17 mouse cellular contexts compared by ENCODE assay signal in genomic region chr15:60845886-60846285, GRCm38 (mm10). TPM values are rescaled to one million over a fixed set of nuclear protein-coding genes. Genes with fewer than 3 reads are reported as not detected.
A peak's percentile ranks its signal among the peaks of the same experiment; 100 is the strongest.
DNase-seq lines count a peak whose midpoint lies in the region; ATAC-seq and TF ChIP-seq lines count a peak whose summit lies in the region.
"Had no signal": no experiment of that assay in that cellular context is flagged by ENCODE, and none has a peak within 500 bp of the region (broad histone marks: within the 10 kb centered on the region; RNA-seq: fewer than 3 reads in every experiment).

No protein-coding gene starts in this region.

- no peak overlapping the region for H3K4me2 ChIP-seq in forebrain, embryonic 11.5 days (ENCODE audit: low read depth, low read length, severe bottlenecking)
- no peak overlapping the region for H3K4me2 ChIP-seq in forebrain, embryonic 15.5 days (replicated peaks)
- no peak overlapping the region for H3K4me2 ChIP-seq in midbrain, embryonic 11.5 days
- no peak overlapping the region for H3K4me2 ChIP-seq in midbrain, postnatal 0 days (ENCODE audit: low read depth, low read length, poor library complexity, severe bottlenecking)
- H3K4me2 ChIP-seq in hindbrain, embryonic 13.5 days, result no peak overlapping the region
- H3K4me2 ChIP-seq: limb, embryonic 13.5 days; neural tube, embryonic 13.5 days had no signal

- peak; percentile 66; the same call in 1 of the 2 replicates for ATAC-seq in forebrain, embryonic 11.5 days (replicated peaks; ENCODE audit: low FRiP score)
- no peak for ATAC-seq in forebrain, embryonic 15.5 days (replicated peaks)
- peak; percentile 58; the same call in 1 of the 2 replicates for ATAC-seq in midbrain, embryonic 11.5 days (ENCODE audit: low FRiP score)
- no peak for ATAC-seq in midbrain, postnatal 0 days (ENCODE audit: low FRiP score)
- ATAC-seq in hindbrain, embryonic 13.5 days (ENCODE audit: low FRiP score), result peak; percentile 40

- no peaks in the 10 kb centered on the region for H3K27me3 ChIP-seq in forebrain, embryonic 11.5 days (ENCODE audit: control insufficient read depth, insufficient read depth, low read length)
- H3K27me3 ChIP-seq in forebrain, embryonic 15.5 days, result no peaks in the 10 kb centered on the region
- H3K27me3 ChIP-seq in midbrain, embryonic 11.5 days (ENCODE audit: control insufficient read depth, insufficient read depth, low read length), result no peaks in the 10 kb centered on the region
- no peaks in the 10 kb centered on the region for H3K27me3 ChIP-seq in midbrain, postnatal 0 days (ENCODE audit: insufficient read depth, low read length)
- 0 out of 2 replicates have a peak, but pooled peaks cover 2% of the 10 kb centered on the region for H3K27me3 ChIP-seq in hindbrain, embryonic 13.5 days
- no peaks in the 10 kb centered on the region for H3K27me3 ChIP-seq in limb, embryonic 10.5 days (ENCODE audit: low read depth, poor library complexity, severe bottlenecking)
- H3K27me3 ChIP-seq in kidney, adult 2 months (replicated peaks; ENCODE audit: control insufficient read depth, insufficient read depth, low read length), result no peaks in the 10 kb centered on the region
- H3K27me3 ChIP-seq: CH12.LX; neural tube, embryonic 13.5 days had no signal

- no peak overlapping the region for H3K4me3 ChIP-seq in forebrain, embryonic 11.5 days (ENCODE audit: low read depth, low read length)
- no peak overlapping the region for H3K4me3 ChIP-seq in forebrain, embryonic 15.5 days
- H3K4me3 ChIP-seq in midbrain, embryonic 11.5 days (ENCODE audit: low read depth, low read length), result no peak overlapping the region
- no peak overlapping the region for H3K4me3 ChIP-seq in midbrain, postnatal 0 days (ENCODE audit: low read depth, low read length)
- H3K4me3 ChIP-seq in hindbrain, embryonic 13.5 days, result no peak overlapping the region
- no peak overlapping the region for H3K4me3 ChIP-seq in limb, embryonic 10.5 days
- no peak overlapping the region for H3K4me3 ChIP-seq in kidney, adult 2 months (ENCODE audit: insufficient read depth, low read depth, low read length)
- H3K4me3 ChIP-seq: heart, adult 2 months; left cerebral cortex, adult 2 months; limb, embryonic 13.5 days; neural tube, embryonic 13.5 days had no signal

- H3K4me1 ChIP-seq in forebrain, embryonic 11.5 days (replicated peaks; ENCODE audit: control insufficient read depth, insufficient read depth, low read length), result peaks cover 4% of the 10 kb centered on the region; the same call in 1 of the 2 replicates
- H3K4me1 ChIP-seq in forebrain, embryonic 15.5 days, result 0 out of 2 replicates have a peak, but pooled peaks cover 6% of the 10 kb centered on the region
- peaks cover 5% of the 10 kb centered on the region; the same call in 1 of the 2 replicates for H3K4me1 ChIP-seq in midbrain, embryonic 11.5 days (ENCODE audit: control insufficient read depth, insufficient read depth, low read length)
- H3K4me1 ChIP-seq in midbrain, postnatal 0 days (ENCODE audit: insufficient read depth, low read length), result no peaks in the 10 kb centered on the region
- H3K4me1 ChIP-seq in hindbrain, embryonic 13.5 days (replicated peaks), result peaks cover 14% of the 10 kb centered on the region
- H3K4me1 ChIP-seq in limb, embryonic 10.5 days, result peaks cover 33% of the 10 kb centered on the region
- H3K4me1 ChIP-seq in kidney, adult 2 months (ENCODE audit: control insufficient read depth, insufficient read depth, low read length), result no peaks in the 10 kb centered on the region

- TF ChIP-seq CTCF in midbrain, postnatal 0 days (IDR thresholded peaks at IDR 0.05), result no peak
- no peak for TF ChIP-seq CTCF in kidney, adult 2 months (conservative IDR thresholded peaks at IDR 0.05; ENCODE audit: insufficient read depth, insufficient read length, low read depth, low read length)

- no peak for DNase-seq in forebrain, embryonic 11.5 days (ENCODE audit: low spot score)
- DNase-seq in midbrain, embryonic 11.5 days (ENCODE audit: low spot score, missing footprints), result peak; percentile 84
- DNase-seq in midbrain, postnatal 0 days (ENCODE audit: low spot score), result no peak
- no peak for DNase-seq in limb, embryonic 10.5 days (ENCODE audit: low spot score)
- no peak for DNase-seq in kidney, adult 2 months
- DNase-seq in spleen, adult 12 weeks (ENCODE audit: low spot score), result no peak
- DNase-seq: cerebellum, postnatal 14 days; heart, adult 2 months; kidney, adult 8-10 months; kidney, postnatal 25 days; thymus, postnatal 4 days had no signal

- H3K9ac ChIP-seq in forebrain, embryonic 11.5 days (ENCODE audit: low read length), result no peak overlapping the region
- no peak overlapping the region for H3K9ac ChIP-seq in forebrain, embryonic 15.5 days (replicated peaks)
- no peak overlapping the region for H3K9ac ChIP-seq in midbrain, embryonic 11.5 days (ENCODE audit: low read length)
- no peak overlapping the region for H3K9ac ChIP-seq in midbrain, postnatal 0 days (replicated peaks; ENCODE audit: low read length, poor library complexity, severe bottlenecking)
- H3K9ac ChIP-seq in hindbrain, embryonic 13.5 days, result no peak overlapping the region
- H3K9ac ChIP-seq: limb, embryonic 13.5 days; neural tube, embryonic 13.5 days had no signal

- 12% methylated on average over 3 of the region's 3 CpGs for WGBS in forebrain, embryonic 11.5 days
- WGBS in forebrain, embryonic 15.5 days, result 2% methylated on average over 3 of the region's 3 CpGs
- 23% methylated on average over 3 of the region's 3 CpGs for WGBS in midbrain, embryonic 11.5 days
- 10% methylated on average over 3 of the region's 3 CpGs for WGBS in midbrain, postnatal 0 days
- 8% methylated on average over 3 of the region's 3 CpGs for WGBS in hindbrain, embryonic 13.5 days
- WGBS in limb, embryonic 10.5 days, result 48% methylated on average over 3 of the region's 3 CpGs
- WGBS in kidney, adult 2 months, result 36% methylated on average over 3 of the region's 3 CpGs

- H3K9me3 ChIP-seq in forebrain, embryonic 11.5 days (ENCODE audit: control insufficient read depth, low read length), result no peaks in the 10 kb centered on the region
- no peaks in the 10 kb centered on the region for H3K9me3 ChIP-seq in forebrain, embryonic 15.5 days
- no peaks in the 10 kb centered on the region for H3K9me3 ChIP-seq in midbrain, embryonic 11.5 days (ENCODE audit: control insufficient read depth, low read length)
- H3K9me3 ChIP-seq in midbrain, postnatal 0 days (ENCODE audit: low read length), result no peaks in the 10 kb centered on the region
- no peaks in the 10 kb centered on the region for H3K9me3 ChIP-seq in hindbrain, embryonic 13.5 days
- H3K9me3 ChIP-seq in limb, embryonic 10.5 days (replicated peaks), result no peaks in the 10 kb centered on the region
- H3K9me3 ChIP-seq: limb, embryonic 13.5 days; neural tube, embryonic 13.5 days had no signal

- no peak overlapping the region for H3K27ac ChIP-seq in forebrain, embryonic 11.5 days (ENCODE audit: low read depth, low read length)
- H3K27ac ChIP-seq in forebrain, embryonic 15.5 days (replicated peaks), result no peak overlapping the region
- H3K27ac ChIP-seq in midbrain, embryonic 11.5 days (ENCODE audit: low read depth, low read length), result no peak overlapping the region
- H3K27ac ChIP-seq in midbrain, postnatal 0 days (ENCODE audit: low read depth, low read length), result no peak overlapping the region
- H3K27ac ChIP-seq in hindbrain, embryonic 13.5 days, result peak overlapping the region; percentile 30; the same call in 1 of the 2 replicates
- no peak overlapping the region for H3K27ac ChIP-seq in limb, embryonic 10.5 days
- no peak overlapping the region for H3K27ac ChIP-seq in kidney, adult 2 months (ENCODE audit: insufficient read depth, low read depth, low read length)
- H3K27ac ChIP-seq: heart, adult 2 months; left cerebral cortex, adult 2 months; limb, embryonic 13.5 days; neural tube, embryonic 13.5 days had no signal

- TF ChIP-seq POLR2A in kidney, adult 2 months (IDR thresholded peaks at IDR 0.05; ENCODE audit: low read depth, low read length), result no peak

- no peaks in the 10 kb centered on the region for H3K36me3 ChIP-seq in forebrain, embryonic 11.5 days (ENCODE audit: control insufficient read depth, insufficient read depth, low read length)
- H3K36me3 ChIP-seq in forebrain, embryonic 15.5 days, result no peaks in the 10 kb centered on the region
- no peaks in the 10 kb centered on the region for H3K36me3 ChIP-seq in midbrain, embryonic 11.5 days (ENCODE audit: control insufficient read depth, insufficient read depth, low read length)
- no peaks in the 10 kb centered on the region for H3K36me3 ChIP-seq in midbrain, postnatal 0 days (ENCODE audit: insufficient read depth, low read length)
- no peaks in the 10 kb centered on the region for H3K36me3 ChIP-seq in hindbrain, embryonic 13.5 days
- no peaks in the 10 kb centered on the region for H3K36me3 ChIP-seq in limb, embryonic 10.5 days
- H3K36me3 ChIP-seq in kidney, adult 2 months (ENCODE audit: control insufficient read depth, insufficient read depth, low read length), result no peaks in the 10 kb centered on the region
- H3K36me3 ChIP-seq: limb, embryonic 13.5 days; neural tube, embryonic 13.5 days had no signal

RNA-seq across cellular contexts. Expression of gene Fam84b, which starts 7.7 kb away (rescaled TPM):
- polyA plus RNA-seq in forebrain, embryonic 11.5 days (2014; fragmentation: Nextera tagmentation; extraction: Ambion mirVana), result 21.9 and 24.9 TPM in 2 replicates
- 10.2 and 14.4 TPM in 2 replicates for polyA plus RNA-seq in forebrain, embryonic 15.5 days (2015; fragmentation: Nextera tagmentation; extraction: Ambion mirVana)
- 8.4 and 8.7 TPM in 2 replicates for polyA plus RNA-seq in midbrain, embryonic 11.5 days (2014; fragmentation: Nextera tagmentation; extraction: Ambion mirVana)
- total RNA-seq in midbrain, postnatal 0 days (2014; rRNA removed), result 15.4 and 16.6 TPM in 2 replicates
- 4.1 and 5.2 TPM in 2 replicates for polyA plus RNA-seq in midbrain, postnatal 0 days (2015; fragmentation: Nextera tagmentation; extraction: Ambion mirVana)
- 8.9 and 15.4 TPM in 2 replicates for polyA plus RNA-seq in hindbrain, embryonic 13.5 days (2015; fragmentation: Nextera tagmentation; extraction: Ambion mirVana)
- 7.4 and 7.5 TPM in 2 replicates for polyA plus RNA-seq in limb, embryonic 10.5 days (2016; fragmentation: Nextera tagmentation; extraction: Ambion mirVana)
- 18.1 and 21.1 TPM in 2 replicates for polyA plus RNA-seq in kidney, adult 2 months (2012; rRNA removed)

Comparison
In these comparisons a context has a peak if more than half of its experiments do, and no peak if none do; other contexts are left out.
1. ATAC-seq: peak in forebrain, embryonic 11.5 days (single experiment), midbrain, embryonic 11.5 days (single experiment) and hindbrain, embryonic 13.5 days (single experiment); none in forebrain, embryonic 15.5 days (single experiment) and midbrain, postnatal 0 days (single experiment).